Mouse (Mus musculus) forebrain, embryonic 15.5 days (tissue): ENCODE results near the gene Dazap1. TPM values are rescaled to one million over a fixed set of nuclear protein-coding genes. Genes with fewer than 3 reads are reported as not detected.

Experiments
- microRNA-seq: library from miRNA; unstranded; fragments of <30 nt; microRNA quantifications from one replicate; pipeline ENCODE4, GENCODE M21; 2016
- polyA plus RNA-seq: library from polyadenylated mRNA; unstranded; fragments of >200 nt; fragmentation: Nextera tagmentation; extraction: Ambion mirVana; gene quantifications from 2 replicates; pipeline ENCODE4 v1.2.1, GENCODE M21; 2015

Gene Dazap1
- polyA plus RNA-seq, 1 experiment from 2014 or later: 70.0 TPM

Small RNA genes within 50 kb of the gene (microRNA-seq; reads per million reads assigned to microRNA genes)
- gene Mir6911: 0.88 reads per million

Other genes starting within 250 kb of the Dazap1 start
- gene Arhgap45, start 244.8 kb upstream of the Dazap1 start, polyA plus RNA-seq: 1.3 TPM in 2 replicates
- gene Polr2e, start 221.7 kb upstream of the Dazap1 start, polyA plus RNA-seq: 179 and 186 TPM in 2 replicates
- 472 and 476 TPM in 2 replicates for gene Gpx4, start 214.3 kb upstream of the Dazap1 start, polyA plus RNA-seq
- gene Sbno2, start 155.9 kb upstream of the Dazap1 start, polyA plus RNA-seq: 13.4 TPM in 2 replicates
- 20.3 and 21.5 TPM in 2 replicates for gene Stk11, start 145.7 kb upstream of the Dazap1 start, polyA plus RNA-seq
- 437 and 444 TPM in 2 replicates for gene Atp5d, start 122.9 kb upstream of the Dazap1 start, polyA plus RNA-seq
- gene Cbarp, start 120.7 kb upstream of the Dazap1 start, polyA plus RNA-seq: 29.7 and 39.5 TPM in 2 replicates
- gene Midn, start 113.2 kb upstream of the Dazap1 start, polyA plus RNA-seq: 33.0 and 34.9 TPM in 2 replicates
- 350 and 358 TPM in 2 replicates for gene Cirbp, start 95.5 kb upstream of the Dazap1 start, polyA plus RNA-seq
- 9.7 and 12.7 TPM in 2 replicates for gene 1600002K03Rik, start 88.5 kb upstream of the Dazap1 start, polyA plus RNA-seq
- gene Efna2, start 82.0 kb upstream of the Dazap1 start, polyA plus RNA-seq: 35.8 and 36.5 TPM in 2 replicates
- 49.9 and 52.8 TPM in 2 replicates for gene Mum1, start 35.1 kb upstream of the Dazap1 start, polyA plus RNA-seq
- 248 and 260 TPM in 2 replicates for gene Ndufs7, start 12.4 kb upstream of the Dazap1 start, polyA plus RNA-seq
- 21.3 and 24.0 TPM in 2 replicates for gene Gamt, start 474 bp upstream of the Dazap1 start, polyA plus RNA-seq
- gene Rps15, start 31.0 kb downstream of the Dazap1 start, polyA plus RNA-seq: 628 and 651 TPM in 2 replicates
- gene Apc2, start 34.5 kb downstream of the Dazap1 start, polyA plus RNA-seq: 205 and 210 TPM in 2 replicates
- 36.9 and 38.1 TPM in 2 replicates for gene 2310011J03Rik, start 59.1 kb downstream of the Dazap1 start, polyA plus RNA-seq
- gene Pcsk4, start 68.0 kb downstream of the Dazap1 start, polyA plus RNA-seq: 2.5 and 2.6 TPM in 2 replicates
- gene Reep6, start 68.5 kb downstream of the Dazap1 start, polyA plus RNA-seq: 2.6 and 2.9 TPM in 2 replicates
- gene Adamtsl5, start 86.9 kb downstream of the Dazap1 start, polyA plus RNA-seq: 0.32 and 0.61 TPM in 2 replicates
- 2.2 and 2.7 TPM in 2 replicates for gene Plk5, start 95.0 kb downstream of the Dazap1 start, polyA plus RNA-seq
- 22.0 and 22.7 TPM in 2 replicates for gene Mex3d, start 126.2 kb downstream of the Dazap1 start, polyA plus RNA-seq
- gene Mbd3, start 138.1 kb downstream of the Dazap1 start, polyA plus RNA-seq: 281 and 295 TPM in 2 replicates
- gene Uqcr11, start 145.3 kb downstream of the Dazap1 start, polyA plus RNA-seq: 551 and 574 TPM in 2 replicates
- 85.2 and 89.6 TPM in 2 replicates for gene Tcf3, start 172.2 kb downstream of the Dazap1 start, polyA plus RNA-seq
- 0.23 and 0.61 TPM in 2 replicates for gene Onecut3, start 233.3 kb downstream of the Dazap1 start, polyA plus RNA-seq